Mouse (Mus musculus): ENCODE results near the gene Ccr6. TPM values are rescaled to one million over a fixed set of nuclear protein-coding genes. Genes with fewer than 3 reads are reported as not detected.
"Not testable (repeated sequence)": the region's sequence is repeated elsewhere in the genome, so short reads cannot be mapped to it uniquely, and the experiment has no call there.

The Ccr6 gene
- polyA plus RNA-seq, 1 experiment from 2014 or later: not detected

DNA sequence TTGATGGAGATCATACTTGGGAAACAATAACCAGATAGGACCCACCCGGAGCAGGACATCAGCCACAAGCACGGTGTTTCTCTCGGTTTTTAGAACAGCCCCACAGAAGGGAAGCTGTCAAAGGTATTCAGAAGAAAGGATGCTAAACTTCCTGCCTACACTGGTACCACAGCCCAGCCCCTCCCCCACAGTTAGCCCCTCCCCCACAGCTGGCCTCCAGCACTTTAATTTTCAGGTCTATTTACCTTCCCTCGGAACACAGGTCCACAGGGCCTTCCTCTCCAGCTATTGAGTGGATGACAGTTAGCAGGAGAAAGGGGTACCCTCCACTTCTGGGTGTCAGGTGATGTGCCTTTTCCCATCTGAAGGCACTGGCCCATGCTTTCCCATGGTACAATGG is 4.7 kb downstream of the Ccr6 start:
- no peak overlapping the region for H3K9ac ChIP-seq
- no peaks in the 10 kb centered on the region for H3K36me3 ChIP-seq (replicated peaks)
- no peak overlapping the region for H3K4me3 ChIP-seq
- no peak for ATAC-seq (replicated peaks)
- 74% methylated on average over 4 of the region's 4 CpGs for WGBS
- H3K27me3 ChIP-seq (replicated peaks): no peaks in the 10 kb centered on the region
- no peak overlapping the region for H3K27ac ChIP-seq
- H3K4me1 ChIP-seq: no peaks in the 10 kb centered on the region
- no peak overlapping the region for H3K4me2 ChIP-seq
- H3K9me3 ChIP-seq: no peaks in the 10 kb centered on the region

DNA sequence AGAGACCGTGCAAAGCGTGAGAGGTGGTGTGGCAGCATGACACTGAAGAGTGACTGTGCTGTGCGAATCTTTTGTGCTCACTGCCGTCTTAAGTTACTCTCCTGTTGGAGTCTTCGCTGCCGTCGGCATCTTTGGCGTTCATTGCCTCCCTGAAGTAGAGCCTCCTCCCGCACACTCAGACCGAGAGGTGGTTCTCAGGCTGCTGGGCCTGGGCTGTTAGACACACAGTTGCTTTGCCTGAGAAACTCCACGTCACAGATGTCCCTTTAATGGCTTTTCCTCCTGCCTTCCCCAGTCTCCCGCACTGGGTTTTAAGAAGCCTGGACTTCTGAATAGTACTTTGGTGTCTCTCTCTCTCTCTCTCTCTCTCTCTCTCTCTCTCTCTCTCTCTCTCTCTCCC is 5.8 kb downstream of the Ccr6 start:
- Histone ChIP-seq H3K4me2 (no peak overlapping the region), H3K27ac (no peak overlapping the region), H3K36me3 (replicated peaks) (no peaks in the 10 kb centered on the region), H3K9ac (no peak overlapping the region), H3K27me3 (replicated peaks) (no peaks in the 10 kb centered on the region), H3K4me3 (no peak overlapping the region), H3K4me1 (no peaks in the 10 kb centered on the region), H3K9me3 (no peaks in the 10 kb centered on the region)
- WGBS: 68% methylated on average over 12 of the region's 12 CpGs
- no peak for ATAC-seq (replicated peaks)

DNA sequence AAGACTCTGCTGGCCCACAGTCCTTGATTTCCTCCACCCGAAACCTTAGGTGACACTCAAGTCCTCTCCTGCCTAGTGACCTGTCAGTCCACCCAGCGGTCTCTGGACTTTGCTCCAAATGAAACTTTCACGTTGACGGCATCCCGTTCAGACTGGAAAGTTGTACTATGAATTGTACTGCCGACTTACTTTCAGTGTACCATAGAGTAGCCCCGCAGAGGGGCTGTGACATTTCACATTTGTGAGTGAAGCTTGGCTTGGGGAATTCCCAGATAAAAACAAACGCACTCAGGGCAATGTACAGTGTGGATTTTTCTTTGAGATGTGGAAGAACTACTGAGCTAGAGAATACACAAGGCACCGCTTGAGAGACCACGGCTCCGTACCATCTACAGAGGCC is 6.3 kb downstream of the Ccr6 start:
- ATAC-seq (replicated peaks): no peak

DNA sequence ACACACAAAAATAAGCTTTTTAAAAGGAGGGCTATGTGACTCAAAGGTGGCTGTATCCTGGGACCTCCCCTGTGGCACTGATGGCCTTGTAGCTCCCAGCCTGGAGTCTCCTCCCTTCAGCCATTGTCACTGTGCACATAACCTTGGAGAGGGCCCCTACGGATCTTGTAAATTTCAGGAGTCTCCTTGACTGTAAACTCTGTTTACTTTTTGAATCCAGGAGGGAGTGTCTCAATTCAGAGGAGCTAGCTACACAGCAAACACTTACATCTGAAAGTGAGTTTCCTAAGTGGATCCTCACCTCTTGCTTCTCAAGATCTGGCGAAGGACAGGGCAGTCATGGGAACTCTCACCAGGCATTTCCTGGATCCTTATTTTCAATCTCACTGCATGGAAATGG is 8.3 kb downstream of the Ccr6 start:
- ATAC-seq (replicated peaks): no peak
- no peaks in the 10 kb centered on the region for H3K4me1 ChIP-seq

More for the DNA sequence above, 6.3 kb downstream of the Ccr6 start:
- no peak overlapping the region for H3K4me2 ChIP-seq
- H3K27ac ChIP-seq: no peak overlapping the region
- no peaks in the 10 kb centered on the region for H3K36me3 ChIP-seq (replicated peaks)
- no peak overlapping the region for H3K9ac ChIP-seq
- H3K9me3 ChIP-seq: no peaks in the 10 kb centered on the region
- no peaks in the 10 kb centered on the region for H3K4me1 ChIP-seq
- no peak overlapping the region for H3K4me3 ChIP-seq
- 89% methylated on average over 11 of the region's 11 CpGs for WGBS
- H3K27me3 ChIP-seq (replicated peaks): no peaks in the 10 kb centered on the region

DNA sequence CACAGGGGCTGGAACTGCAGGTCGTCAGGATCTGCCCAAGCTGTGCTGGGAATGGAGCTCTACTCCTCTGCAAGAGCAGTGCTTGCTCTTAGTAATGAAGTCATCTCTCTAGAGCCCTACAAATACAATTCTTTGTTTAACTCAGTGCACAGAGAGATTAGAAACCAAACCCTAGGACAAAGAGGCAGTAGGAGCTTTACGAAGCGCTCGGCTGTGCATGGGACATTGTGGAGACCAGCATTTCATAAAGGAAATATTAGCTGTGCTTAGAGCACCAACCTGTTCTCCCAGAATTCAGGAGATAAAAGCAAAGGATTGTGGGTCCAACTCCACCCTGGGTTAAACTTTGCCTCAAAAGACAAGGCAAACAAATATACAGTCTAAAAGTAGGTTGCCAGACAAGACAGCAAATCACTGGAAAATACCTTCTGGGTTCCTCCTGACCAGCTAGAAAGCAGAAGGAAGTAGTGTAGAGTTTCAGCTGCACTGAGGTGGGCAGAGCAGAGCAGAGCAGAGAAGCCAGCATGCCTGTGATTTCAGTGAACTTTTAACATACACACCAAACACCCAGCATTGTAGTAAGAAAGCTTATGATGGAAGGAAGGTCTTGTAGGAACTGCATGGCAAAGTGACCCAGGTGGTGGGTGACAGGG is 10.4 kb downstream of the Ccr6 start:
- H3K27ac ChIP-seq: no peak overlapping the region
- no peak overlapping the region for H3K9ac ChIP-seq
- H3K27me3 ChIP-seq (replicated peaks): no peaks in the 10 kb centered on the region
- no peak overlapping the region for H3K4me2 ChIP-seq
- H3K9me3 ChIP-seq: no peaks in the 10 kb centered on the region
- H3K4me1 ChIP-seq: no peaks in the 10 kb centered on the region
- no peaks in the 10 kb centered on the region for H3K36me3 ChIP-seq (replicated peaks)
- 61% methylated on average over 4 of the region's 4 CpGs for WGBS
- no peak for ATAC-seq (replicated peaks)
- no peak overlapping the region for H3K4me3 ChIP-seq

More for the DNA sequence above, 8.3 kb downstream of the Ccr6 start:
- Histone ChIP-seq H3K4me2 (no peak overlapping the region), H3K9me3 (no peaks in the 10 kb centered on the region), H3K36me3 (replicated peaks) (no peaks in the 10 kb centered on the region), H3K27ac (no peak overlapping the region), H3K27me3 (replicated peaks) (no peaks in the 10 kb centered on the region), H3K9ac (no peak overlapping the region), H3K4me3 (no peak overlapping the region)
- 80% methylated on average over 2 of the region's 2 CpGs for WGBS

DNA sequence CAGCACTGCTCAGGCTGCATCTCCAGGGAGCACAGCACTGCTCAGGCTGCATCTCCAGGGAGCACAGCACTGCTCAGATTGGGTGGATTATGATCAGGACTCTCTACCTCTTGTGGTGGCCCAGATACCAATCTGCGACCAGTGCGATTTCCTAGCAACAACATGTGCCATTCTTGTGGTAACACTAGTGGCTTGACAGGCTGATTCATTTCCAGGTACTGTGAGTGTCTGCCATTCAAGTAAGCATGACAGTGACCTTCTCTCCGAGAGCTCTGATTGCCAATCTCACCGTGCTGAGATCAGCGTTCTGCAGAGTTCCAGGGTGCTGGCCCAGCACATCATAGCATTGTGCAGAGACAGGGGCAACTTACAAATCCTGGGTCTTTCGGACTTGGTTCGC is 15.9 kb downstream of the Ccr6 start:
- 91% methylated on average over 7 of the region's 7 CpGs for WGBS
- Histone ChIP-seq H3K27me3 (replicated peaks) (no peaks in the 10 kb centered on the region), H3K4me2 (no peak overlapping the region), H3K4me1 (no peaks in the 10 kb centered on the region), H3K9ac (no peak overlapping the region), H3K36me3 (replicated peaks) (no peaks in the 10 kb centered on the region), H3K4me3 (no peak overlapping the region), H3K9me3 (no peaks in the 10 kb centered on the region), H3K27ac (no peak overlapping the region)
- ATAC-seq (replicated peaks): no peak

DNA sequence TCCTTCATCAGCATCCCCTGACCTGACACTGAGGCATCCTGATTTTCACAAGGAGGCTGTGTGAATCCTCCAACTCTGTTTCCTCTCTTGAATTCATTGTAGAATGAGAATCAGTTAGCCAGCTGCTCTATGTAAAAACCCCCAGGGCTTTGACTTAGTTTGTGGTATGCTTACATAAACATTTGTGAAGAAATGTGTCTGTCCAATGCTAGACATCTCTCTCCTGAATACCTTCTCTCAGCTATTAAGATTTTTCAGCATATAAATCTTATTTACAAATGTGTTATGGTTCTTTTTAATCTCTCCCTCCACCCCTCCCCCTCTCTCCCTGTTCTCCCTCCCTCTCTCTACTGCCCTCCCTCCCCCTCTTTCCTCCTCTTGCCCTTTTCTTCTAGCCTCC is 18.4 kb downstream of the Ccr6 start:
- Histone ChIP-seq H3K27ac (no peak overlapping the region), H3K4me3 (no peak overlapping the region), H3K36me3 (replicated peaks) (no peaks in the 10 kb centered on the region), H3K27me3 (replicated peaks) (no peaks in the 10 kb centered on the region), H3K4me1 (no peaks in the 10 kb centered on the region), H3K4me2 (no peak overlapping the region), H3K9ac (no peak overlapping the region), H3K9me3 (no peaks in the 10 kb centered on the region)
- no peak for ATAC-seq (replicated peaks)

DNA sequence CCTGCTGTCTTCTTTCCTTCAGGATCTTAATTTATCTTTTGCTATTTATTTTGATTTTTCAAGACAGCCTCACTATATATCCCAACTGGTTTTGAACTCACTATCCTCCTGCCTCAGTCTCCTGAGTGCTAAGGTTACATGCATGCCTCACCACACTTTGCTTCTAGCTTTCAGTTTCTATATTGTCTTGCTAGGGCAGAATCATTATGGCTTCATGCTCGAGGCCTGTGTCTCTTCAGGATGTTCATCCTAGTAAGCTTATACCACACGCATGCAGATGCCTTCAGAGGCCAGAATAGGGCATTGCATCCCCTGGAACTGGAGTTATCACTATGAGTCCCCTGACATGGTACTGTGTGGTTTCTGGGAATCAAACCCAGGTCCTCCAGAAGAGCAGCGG is 19.1 kb downstream of the Ccr6 start:
- no peak overlapping the region for H3K4me2 ChIP-seq
- H3K4me3 ChIP-seq: no peak overlapping the region
- no peaks in the 10 kb centered on the region for H3K9me3 ChIP-seq
- H3K27me3 ChIP-seq (replicated peaks): no peaks in the 10 kb centered on the region
- WGBS: 70% methylated on average over 3 of the region's 3 CpGs
- no peak for ATAC-seq (replicated peaks)
- no peak overlapping the region for H3K9ac ChIP-seq
- no peak overlapping the region for H3K27ac ChIP-seq
- H3K36me3 ChIP-seq (replicated peaks): no peaks in the 10 kb centered on the region
- no peaks in the 10 kb centered on the region for H3K4me1 ChIP-seq

DNA sequence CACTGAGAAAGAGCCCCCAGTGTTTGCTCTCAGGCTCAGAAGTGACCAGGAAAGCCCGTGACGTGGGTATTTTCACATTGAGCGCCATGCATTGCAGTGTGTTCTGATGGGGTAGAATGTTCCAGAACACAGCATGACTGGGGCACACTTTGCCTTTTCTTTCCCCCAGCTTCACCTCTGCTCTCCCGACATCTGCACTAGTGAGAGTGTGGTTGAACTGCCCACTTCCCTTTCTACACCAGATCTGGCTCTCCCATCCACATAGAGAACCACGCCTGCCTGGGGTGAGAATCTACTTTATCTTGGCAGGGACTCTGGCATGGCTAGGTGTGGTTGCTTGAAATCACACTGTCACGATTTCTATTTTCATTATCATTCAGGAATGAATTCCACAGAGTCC is 19.7 kb downstream of the Ccr6 start:
- no peak overlapping the region for H3K4me3 ChIP-seq
- H3K36me3 ChIP-seq (replicated peaks): no peaks in the 10 kb centered on the region
- no peaks in the 10 kb centered on the region for H3K4me1 ChIP-seq
- ATAC-seq (replicated peaks): no peak
- no peak overlapping the region for H3K4me2 ChIP-seq
- no peaks in the 10 kb centered on the region for H3K27me3 ChIP-seq (replicated peaks)
- H3K9ac ChIP-seq: no peak overlapping the region
- 86% methylated on average over 6 of the region's 6 CpGs for WGBS
- H3K27ac ChIP-seq: no peak overlapping the region
- no peaks in the 10 kb centered on the region for H3K9me3 ChIP-seq

DNA sequence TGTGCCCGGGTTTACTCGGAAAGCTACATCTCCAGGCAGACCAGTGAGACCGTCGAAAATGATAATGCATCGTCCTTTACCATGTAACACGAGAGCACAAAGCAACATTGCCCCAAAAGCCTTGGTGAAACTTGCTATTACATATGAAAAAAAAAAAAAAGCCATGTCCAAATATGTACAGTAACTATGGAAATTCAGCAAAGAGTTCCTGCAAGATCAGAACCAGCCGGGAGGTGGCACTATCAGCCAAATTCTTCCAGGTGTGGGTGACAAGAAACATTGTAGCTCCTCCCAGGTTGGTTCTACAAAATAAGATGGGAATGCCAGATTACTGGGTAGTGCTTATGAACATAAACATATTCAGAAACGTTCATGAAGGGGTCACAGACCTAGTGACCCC is 21.1 kb downstream of the Ccr6 start:
- Histone ChIP-seq H3K9me3 (no peaks in the 10 kb centered on the region), H3K27me3 (replicated peaks) (no peaks in the 10 kb centered on the region), H3K36me3 (replicated peaks) (no peaks in the 10 kb centered on the region), H3K4me2 (no peak overlapping the region), H3K27ac (no peak overlapping the region), H3K4me1 (no peaks in the 10 kb centered on the region), H3K9ac (no peak overlapping the region), H3K4me3 (no peak overlapping the region)
- WGBS: 80% methylated on average over 8 of the region's 8 CpGs
- no peak for ATAC-seq (replicated peaks)

DNA sequence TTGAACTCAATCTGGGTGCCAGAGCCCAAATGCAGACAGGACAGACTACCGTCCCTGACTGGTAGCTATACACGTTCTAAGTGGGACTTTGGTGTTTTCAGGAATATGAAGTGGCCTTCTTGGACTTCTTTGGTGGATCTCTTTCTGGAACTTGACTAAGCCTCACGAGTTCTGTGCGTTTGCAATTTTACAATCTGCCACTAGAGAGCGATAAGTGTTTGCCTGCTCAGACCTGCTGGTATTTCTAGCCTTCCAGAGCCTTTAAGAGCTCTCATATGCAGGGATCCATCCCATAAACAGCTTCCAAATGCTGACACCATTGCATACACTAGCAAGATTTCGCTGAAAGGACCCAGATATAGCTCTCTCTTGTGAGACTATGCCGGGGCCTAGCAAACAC is 28.8 kb downstream of the Ccr6 start:
- not testable (repeated sequence) for ATAC-seq (replicated peaks); H3K4me1 ChIP-seq; H3K4me2 ChIP-seq; H3K36me3 ChIP-seq (replicated peaks); H3K27ac ChIP-seq; H3K9ac ChIP-seq; H3K4me3 ChIP-seq; H3K27me3 ChIP-seq (replicated peaks); H3K9me3 ChIP-seq
- 11% methylated on average over 7 of the region's 7 CpGs for WGBS

DNA sequence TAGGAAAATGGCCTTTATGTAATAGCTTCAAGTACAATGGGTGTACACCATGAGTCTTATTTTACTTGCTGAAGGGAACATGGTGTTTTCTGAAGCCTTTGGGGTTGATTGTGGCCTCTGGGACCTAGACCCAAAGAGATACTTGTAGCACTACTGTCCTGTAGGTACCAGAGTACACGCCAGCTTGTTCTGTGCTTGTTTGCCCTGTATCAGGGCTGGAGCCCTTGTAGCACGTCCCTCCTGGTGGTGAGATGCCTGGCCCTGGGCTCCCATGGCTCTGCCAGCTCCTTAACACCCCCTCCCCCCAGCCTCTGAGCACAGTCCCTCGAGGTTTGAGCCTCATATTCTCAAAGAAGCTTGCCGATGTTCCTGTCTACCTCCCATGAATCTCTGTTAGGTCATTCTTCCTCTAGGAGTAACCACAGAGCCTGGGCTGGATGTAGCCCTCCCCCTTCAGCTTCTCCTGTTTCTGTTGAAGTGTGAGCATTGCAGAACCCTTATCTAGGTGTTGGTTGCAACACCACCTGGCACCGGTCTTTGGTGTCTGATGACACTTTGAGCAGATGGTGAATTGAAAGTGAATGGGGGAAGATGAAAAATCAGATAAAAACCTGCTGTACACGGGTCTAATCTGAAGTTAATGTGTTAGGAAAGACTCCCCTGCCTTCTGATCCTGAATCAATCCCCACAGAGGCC is 36.4 kb downstream of the Ccr6 start:
- ATAC-seq (replicated peaks): no peak
- WGBS: 52% methylated on average over 6 of the region's 6 CpGs

DNA sequence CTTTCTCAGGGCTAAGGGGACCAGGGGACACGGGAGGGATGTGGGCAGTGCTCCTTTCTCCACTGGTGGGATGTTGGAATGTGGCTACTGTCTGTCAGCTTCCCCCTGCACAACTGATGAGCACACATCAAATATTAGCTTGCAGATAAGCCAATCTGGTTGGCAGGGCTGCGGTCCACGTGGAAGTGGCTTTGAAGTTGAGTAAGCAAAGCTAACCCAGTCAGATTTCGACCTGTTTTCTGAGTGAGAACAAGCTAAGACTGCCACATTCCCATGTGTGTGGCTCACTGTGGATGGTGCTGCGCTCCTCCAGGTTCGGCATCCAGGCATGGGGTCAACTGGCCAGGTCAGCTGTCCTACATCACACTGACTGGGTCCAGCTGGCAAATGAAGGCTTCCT is 37.1 kb downstream of the Ccr6 start:
- Histone ChIP-seq H3K36me3 (replicated peaks) (no peaks in the 10 kb centered on the region), H3K27ac (no peak overlapping the region), H3K9me3 (no peaks in the 10 kb centered on the region), H3K4me3 (no peak overlapping the region), H3K4me1 (no peaks in the 10 kb centered on the region), H3K27me3 (replicated peaks) (no peaks in the 10 kb centered on the region), H3K9ac (no peak overlapping the region), H3K4me2 (no peak overlapping the region)
- ATAC-seq (replicated peaks): no peak
- WGBS: 73% methylated on average over 6 of the region's 6 CpGs

More for the DNA sequence above, 36.4 kb downstream of the Ccr6 start:
- H3K27me3 ChIP-seq (replicated peaks): no peaks in the 10 kb centered on the region
- no peaks in the 10 kb centered on the region for H3K9me3 ChIP-seq
- H3K27ac ChIP-seq: no peak overlapping the region
- H3K4me2 ChIP-seq: no peak overlapping the region
- no peaks in the 10 kb centered on the region for H3K36me3 ChIP-seq (replicated peaks)
- H3K9ac ChIP-seq: no peak overlapping the region
- no peak overlapping the region for H3K4me3 ChIP-seq
- no peaks in the 10 kb centered on the region for H3K4me1 ChIP-seq

All from midbrain, embryonic 15.5 days (tissue).